Mouse (Mus musculus) embryonic fibroblast, embryonic 13.5 days (primary cell): ENCODE measurements around the gene Upp2. TPM values are rescaled to one million over a fixed set of nuclear protein-coding genes. Genes with fewer than 3 reads are reported as not detected.

Source experiments
- H3K27ac ChIP-seq: 2 replicates; pipeline ENCODE4 v1.5.1; 2012; ENCODE audit warnings: low read length, control low read depth, inconsistent platforms; ENCODE audit not compliant: insufficient read depth
- H3K4me1 ChIP-seq: 2 replicates; pipeline ENCODE4 v1.6.1; 2011; ENCODE audit warnings: low read length; ENCODE audit not compliant: control insufficient read depth, insufficient read depth
- H3K4me3 ChIP-seq: 2 replicates; pipeline ENCODE4 v1.5.1; 2011; ENCODE audit warnings: mild to moderate bottlenecking, control low read depth, low read length; ENCODE audit not compliant: insufficient read depth
- CTCF ChIP-seq: IDR thresholded peaks from 2 replicates; pipeline ENCODE4 v1.5.1; 2011; ENCODE audit warnings: mild to moderate bottlenecking, control low read depth, low read length, moderate library complexity, borderline replicate concordance; ENCODE audit not compliant: insufficient read depth
- POLR2A ChIP-seq: IDR thresholded peaks from 2 replicates; pipeline ENCODE4 v1.6.1; 2011; ENCODE audit warnings: low read depth, mild to moderate bottlenecking, control low read depth, low read length, moderate library complexity
- polyA plus RNA-seq: library from polyadenylated mRNA; stranded (reverse); fragments of >200 nt; gene quantifications from 2 replicates; pipeline ENCODE4 v1.2.4, GENCODE M21; 2011; ENCODE audit warnings: low read depth; ENCODE audit not compliant: missing spikeins, insufficient read length

The Upp2 gene
- polyA plus RNA-seq, 1 experiment, result 6.2 TPM

DNA sequence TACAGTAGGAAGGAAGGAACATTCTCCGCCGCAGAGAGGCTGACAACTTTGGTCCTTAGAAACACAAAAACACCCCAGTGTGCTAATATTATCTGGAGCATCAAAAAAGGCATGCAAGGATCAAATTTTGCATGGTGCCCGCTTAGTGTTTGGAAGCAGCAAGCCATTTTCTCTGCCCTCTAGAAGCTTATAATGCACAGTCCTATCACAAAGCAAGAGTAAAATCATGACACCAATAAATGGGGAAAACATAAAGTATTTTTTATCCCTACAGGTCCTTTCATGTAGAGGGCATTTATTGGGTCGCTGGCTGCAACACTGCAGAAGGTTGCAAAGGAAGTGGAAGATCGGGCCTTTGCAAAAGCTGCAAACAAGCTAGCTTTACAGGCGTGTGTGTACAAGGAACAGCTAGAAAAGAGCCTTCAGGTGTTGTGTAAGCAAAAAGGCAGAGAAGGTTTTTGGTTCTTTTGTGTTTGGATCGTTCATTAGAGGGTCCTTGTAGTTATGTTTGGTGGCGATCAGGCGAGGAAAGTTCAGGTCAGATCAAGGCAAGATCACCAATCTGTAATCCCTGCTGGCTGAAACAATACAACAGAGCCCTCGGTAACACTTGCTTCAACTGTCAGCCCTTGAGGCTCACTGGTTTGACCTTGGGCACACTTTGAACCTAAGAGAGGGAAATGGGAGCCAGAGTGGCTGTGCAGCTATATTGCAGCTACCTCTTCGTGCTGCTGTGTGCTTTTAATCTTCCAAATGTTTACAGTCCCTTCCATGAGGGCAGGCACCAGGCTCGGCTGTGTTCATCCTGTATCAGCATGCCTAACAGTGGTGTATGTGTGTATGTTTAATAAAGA lies 995 bp downstream of the Upp2 start:
- Histone ChIP-seq H3K4me1 (peaks cover 12% of the 10 kb centered on the region), H3K27ac (no peak overlapping the region), H3K4me3 (peak overlapping the region; percentile 51)
- no peak for TF ChIP-seq POLR2A
- TF ChIP-seq CTCF, result no peak

DNA sequence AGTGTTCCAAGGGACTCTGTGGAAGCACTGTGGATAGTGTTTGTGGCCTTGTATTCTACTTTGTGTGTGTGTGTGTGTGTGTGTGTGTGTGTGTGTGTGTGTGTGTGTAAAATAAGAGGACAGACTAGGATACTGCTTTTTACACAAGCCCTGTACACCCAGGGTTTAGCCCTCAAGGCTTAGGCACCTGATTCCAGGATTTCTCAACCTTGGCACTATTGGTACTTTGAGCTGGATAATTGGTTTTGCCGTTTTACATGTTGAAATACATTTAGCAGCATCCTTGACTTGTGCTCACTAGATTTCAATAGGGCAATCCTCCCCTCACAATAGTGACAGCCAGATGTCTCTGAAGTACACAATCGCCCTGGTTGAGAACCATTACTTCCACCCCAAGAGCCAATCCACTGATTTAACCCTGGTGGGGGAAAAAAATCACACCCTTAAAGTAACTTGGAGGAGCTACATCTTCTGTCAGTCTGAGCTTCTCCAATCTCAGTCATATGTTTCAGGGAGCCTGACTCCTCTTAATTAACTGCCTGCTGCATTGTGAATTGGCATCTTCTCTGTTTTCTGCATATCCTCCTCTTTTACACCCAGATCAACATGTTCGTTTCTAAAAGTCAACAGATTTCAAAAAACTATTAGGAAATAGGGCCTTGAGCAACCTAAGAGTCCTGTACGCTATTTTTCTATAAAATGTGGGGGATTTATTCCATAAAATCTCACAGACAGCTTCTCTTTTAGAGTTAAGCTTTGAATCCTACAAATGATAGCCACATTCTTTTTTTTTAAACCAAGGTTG lies 1.9 kb downstream of the Upp2 start:
- H3K4me3 ChIP-seq, result no peak overlapping the region
- peaks cover 10% of the 10 kb centered on the region for H3K4me1 ChIP-seq
- no peak for TF ChIP-seq CTCF
- no peak for TF ChIP-seq POLR2A
- no peak overlapping the region for H3K27ac ChIP-seq

- TF ChIP-seq CTCF (no peak), POLR2A (no peak)
- Histone ChIP-seq H3K4me1 (peaks cover 2% of the 10 kb centered on the region; the same call in 1 of the 2 replicates), H3K4me3 (no peak overlapping the region), H3K27ac (no peak overlapping the region)
Observed at GRCm38 (mm10) chr2:58574167-58574566, 7.1 kb downstream of the Upp2 start.

DNA sequence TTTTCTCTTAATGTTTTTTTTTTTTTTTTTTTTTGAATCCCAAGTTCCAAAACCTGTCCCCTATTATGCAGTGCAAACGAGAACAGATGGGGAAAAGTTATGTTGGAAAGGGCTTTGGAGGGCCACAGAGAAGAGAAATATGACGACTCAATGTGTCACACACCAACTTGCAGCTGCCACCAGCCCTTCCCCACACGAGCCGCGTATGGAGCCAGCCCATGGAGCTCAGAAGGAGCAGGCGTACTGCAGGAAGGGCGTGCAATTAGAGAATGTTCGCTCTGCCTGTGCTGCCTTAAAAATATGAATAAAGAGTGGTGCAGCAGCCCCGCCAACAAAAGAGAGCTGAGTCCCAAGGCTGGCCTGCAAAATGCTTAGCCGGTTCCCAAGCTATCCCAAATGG lies 19.2 kb downstream of the Upp2 start:
- H3K4me3 ChIP-seq, result no peak overlapping the region
- peaks cover 5% of the 10 kb centered on the region for H3K4me1 ChIP-seq
- H3K27ac ChIP-seq, result no peak overlapping the region
- TF ChIP-seq CTCF (no peak), POLR2A (no peak)

DNA sequence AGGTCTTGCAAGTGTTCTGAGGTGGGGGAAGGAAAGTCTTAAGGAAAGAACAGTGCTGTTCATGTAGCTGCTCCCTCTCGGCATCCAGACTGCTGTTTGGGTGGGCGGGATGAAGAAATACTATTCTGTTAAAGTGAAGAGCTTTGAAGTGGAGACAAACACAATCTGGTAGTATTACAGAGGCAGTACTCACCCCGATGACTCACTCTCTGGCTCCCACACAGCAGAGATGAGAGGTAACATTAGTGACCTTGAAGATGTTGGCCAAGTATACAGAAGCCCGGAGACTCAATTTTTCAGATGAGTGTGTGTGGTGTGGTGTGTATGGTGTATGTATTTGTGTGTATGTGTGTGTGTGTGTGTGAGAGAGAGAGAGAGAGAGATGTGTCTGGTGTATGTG lies 22.5 kb downstream of the Upp2 start:
- no peak for TF ChIP-seq CTCF
- TF ChIP-seq POLR2A, result no peak
- Histone ChIP-seq H3K4me1 (peaks cover 5% of the 10 kb centered on the region), H3K27ac (peak overlapping the region; percentile 23; the same call in 1 of the 2 replicates), H3K4me3 (no peak overlapping the region)

- no peak overlapping the region for H3K27ac ChIP-seq
- peaks cover 5% of the 10 kb centered on the region for H3K4me1 ChIP-seq
- H3K4me3 ChIP-seq, result no peak overlapping the region
- TF ChIP-seq POLR2A (no peak), CTCF (no peak)
Observed at GRCm38 (mm10) chr2:58590055-58590454, 23.0 kb downstream of the Upp2 start.

DNA sequence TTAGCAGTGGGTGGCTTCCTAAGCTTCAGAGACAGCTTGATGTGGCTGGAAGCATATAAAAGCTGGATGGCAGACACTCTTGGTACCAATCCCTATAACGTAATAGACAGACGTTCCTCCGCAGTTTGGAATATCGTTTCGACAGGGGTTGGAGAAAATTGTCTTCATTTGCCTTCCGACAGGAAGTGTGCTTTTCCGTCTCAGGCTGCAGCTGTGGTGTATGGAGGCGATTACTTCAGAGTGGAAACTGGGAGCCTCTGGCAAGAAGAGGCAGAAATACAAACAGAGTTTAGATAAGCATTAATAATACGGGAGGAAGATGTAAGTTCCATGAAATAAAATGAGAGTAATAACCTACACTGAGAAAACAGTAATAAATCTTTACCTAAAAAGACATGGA lies 28.3 kb downstream of the Upp2 start:
- TF ChIP-seq POLR2A (no peak), CTCF (no peak)
- Histone ChIP-seq H3K4me1 (no peaks in the 10 kb centered on the region; the same call in 1 of the 2 replicates), H3K4me3 (no peak overlapping the region), H3K27ac (no peak overlapping the region)

GRCm38 (mm10) chr2:58596774-58597342 lies 29.8 kb downstream of the Upp2 start:
- Histone ChIP-seq H3K4me1 (no peaks in the 10 kb centered on the region), H3K27ac (no peak overlapping the region), H3K4me3 (no peak overlapping the region)
- TF ChIP-seq POLR2A (no peak), CTCF (no peak)

- TF ChIP-seq POLR2A, result no peak
- TF ChIP-seq CTCF, result no peak
- no peak overlapping the region for H3K27ac ChIP-seq
- no peak overlapping the region for H3K4me3 ChIP-seq
- no peaks in the 10 kb centered on the region for H3K4me1 ChIP-seq
Observed at GRCm38 (mm10) chr2:58597556-58597955, 30.5 kb downstream of the Upp2 start.
